Mouse (Mus musculus) liver, embryonic 14.5 days (tissue): ENCODE results near the gene Nms.

Experiments used
- CTCF ChIP-seq: IDR thresholded peaks from 2 replicates; pipeline ENCODE4 v1.5.1; 2016; ENCODE audit warnings: antibody characterized with exemption, low read depth, control low read depth
- EP300 ChIP-seq: IDR thresholded peaks from 2 replicates; pipeline ENCODE4 v1.6.1; 2016; ENCODE audit warnings: antibody characterized with exemption, low read depth

- TF ChIP-seq CTCF = 0 out of 2 replicates have a peak, but pooled peaks have one; percentile 2
- no peak for TF ChIP-seq EP300
Measured at GRCm38 (mm10) chr1:38987080-38987864, 48.3 kb downstream of the Nms start.
